ENCODE assay signal across 7 mouse cellular contexts in the genomic region with DNA sequence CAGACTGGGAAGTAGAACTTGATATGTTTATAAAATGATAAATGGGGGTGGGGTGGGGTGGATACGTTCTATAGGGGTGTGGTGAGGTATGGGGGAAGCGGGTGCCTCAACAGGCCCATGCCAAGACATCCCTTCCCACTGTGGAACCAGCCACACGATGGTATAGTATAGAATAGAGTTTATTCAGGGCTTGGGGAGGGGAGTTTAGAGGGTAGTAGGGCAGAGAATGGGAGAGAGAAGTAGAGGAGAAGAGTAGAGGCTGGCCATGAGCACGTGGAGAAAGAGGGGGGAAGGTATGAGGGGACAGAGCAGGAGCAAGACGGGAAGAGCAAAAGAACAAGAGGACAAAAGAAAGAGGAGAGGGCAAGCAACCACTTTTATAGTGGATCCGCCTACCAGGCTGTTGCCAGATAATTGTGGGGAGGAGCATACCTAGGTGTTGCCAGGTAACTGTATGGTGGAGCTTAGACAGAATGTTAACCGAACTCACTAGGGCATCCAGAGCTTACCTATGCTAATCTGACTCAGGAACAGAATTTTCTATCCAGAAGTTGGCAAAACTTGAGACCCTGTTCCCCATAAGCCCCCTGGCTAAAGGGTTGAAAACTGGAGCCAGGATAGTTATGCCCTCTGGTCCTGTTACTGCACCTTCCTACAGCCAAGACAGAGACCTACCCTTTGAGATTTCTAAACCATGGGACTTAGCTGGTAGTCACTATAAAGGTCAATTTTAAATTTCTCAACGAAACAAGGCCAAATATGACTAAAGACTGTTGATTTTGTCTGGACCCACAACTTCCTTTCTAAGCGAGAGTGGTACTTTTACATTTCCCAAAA. TPM values are rescaled to one million over a fixed set of nuclear protein-coding genes. Genes with fewer than 3 reads are reported as not detected.
DNase-seq lines count a peak whose midpoint lies in the region; ATAC-seq and TF ChIP-seq lines count a peak whose summit lies in the region.

No protein-coding gene starts in this region.

- no peak overlapping the region for H3K27ac ChIP-seq in liver, adult 2 months (replicated peaks; ENCODE audit: insufficient read depth, low read depth, low read length)
- no peak overlapping the region for H3K27ac ChIP-seq in forebrain, embryonic 11.5 days (ENCODE audit: low read depth, low read length)
- no peak overlapping the region for H3K27ac ChIP-seq in limb, embryonic 11.5 days (replicated peaks; ENCODE audit: low read depth, low read length)
- no peak overlapping the region for H3K27ac ChIP-seq in stomach, embryonic 14.5 days (ENCODE audit: low read length)

- H3K79me2 ChIP-seq in liver, adult 2 months (ENCODE audit: control insufficient read depth, insufficient read depth, low read length): no peaks in the 10 kb centered on the region; the same call in 1 of the 2 replicates

- no peak for TF ChIP-seq POLR2A in liver, adult 2 months (IDR thresholded peaks at IDR 0.05; ENCODE audit: extremely low read depth, insufficient read depth, low read length)

- peak overlapping the region; percentile 51 for H3K4me2 ChIP-seq in forebrain, embryonic 11.5 days (ENCODE audit: low read depth, low read length, severe bottlenecking)
- H3K4me2 ChIP-seq in limb, embryonic 11.5 days (ENCODE audit: low read depth, severe bottlenecking): peak overlapping the region; percentile 64
- H3K4me2 ChIP-seq in stomach, embryonic 14.5 days (replicated peaks; ENCODE audit: low read depth, low read length): peak overlapping the region; percentile 62

- no peak for DNase-seq in liver, adult 2 months (ENCODE audit: extremely low read depth, low read depth, low spot score)
- DNase-seq in liver: no peak
- DNase-seq in forebrain, embryonic 11.5 days (ENCODE audit: low spot score): no peak
- no peak for DNase-seq in limb, embryonic 11.5 days (ENCODE audit: low spot score)
- no peak for DNase-seq in spleen, adult 12 weeks (ENCODE audit: low spot score)
- no peak for DNase-seq in right cerebral cortex, postnatal 25 days

- peaks cover 5% of the 10 kb centered on the region; the same call in 1 of the 2 replicates for H3K4me1 ChIP-seq in liver, adult 2 months (ENCODE audit: control insufficient read depth, insufficient read depth, low read length)
- H3K4me1 ChIP-seq in forebrain, embryonic 11.5 days (replicated peaks; ENCODE audit: control insufficient read depth, insufficient read depth, low read length): no peaks in the 10 kb centered on the region
- H3K4me1 ChIP-seq in limb, embryonic 11.5 days (ENCODE audit: control insufficient read depth, insufficient read depth, low read length): no peaks in the 10 kb centered on the region
- no peaks in the 10 kb centered on the region for H3K4me1 ChIP-seq in stomach, embryonic 14.5 days (ENCODE audit: control insufficient read depth, insufficient read depth, low read length)

- no peaks in the 10 kb centered on the region for H3K36me3 ChIP-seq in liver, adult 2 months (ENCODE audit: control insufficient read depth, insufficient read depth, low read length)
- H3K36me3 ChIP-seq in forebrain, embryonic 11.5 days (ENCODE audit: control insufficient read depth, insufficient read depth, low read length): no peaks in the 10 kb centered on the region
- no peaks in the 10 kb centered on the region for H3K36me3 ChIP-seq in limb, embryonic 11.5 days (ENCODE audit: control insufficient read depth, insufficient read depth, low read length)
- no peaks in the 10 kb centered on the region for H3K36me3 ChIP-seq in stomach, embryonic 14.5 days (ENCODE audit: control insufficient read depth, insufficient read depth, low read length)

- H3K4me3 ChIP-seq in liver, adult 2 months (ENCODE audit: insufficient read depth, low read depth, low read length): peak overlapping the region; percentile 68; the same call in 1 of the 2 replicates
- peak overlapping the region; percentile 36; the same call in 1 of the 2 replicates for H3K4me3 ChIP-seq in forebrain, embryonic 11.5 days (ENCODE audit: low read depth, low read length)
- no peak overlapping the region for H3K4me3 ChIP-seq in limb, embryonic 11.5 days (ENCODE audit: low read depth, low read length)
- peak overlapping the region; percentile 51 for H3K4me3 ChIP-seq in stomach, embryonic 14.5 days (ENCODE audit: low read depth, low read length)

- no peak for TF ChIP-seq CTCF in liver, adult 2 months (IDR thresholded peaks at IDR 0.05; ENCODE audit: low read depth, low read length)

- peak; percentile 74 for ATAC-seq in forebrain, embryonic 11.5 days (replicated peaks; ENCODE audit: low FRiP score)
- peak; percentile 44; the same call in 1 of the 2 replicates for ATAC-seq in limb, embryonic 11.5 days (ENCODE audit: insufficient number of reproducible peaks, low FRiP score, low TSS enrichment, low read depth)
- peak; percentile 35; the same call in 1 of the 2 replicates for ATAC-seq in stomach, embryonic 14.5 days (ENCODE audit: insufficient number of reproducible peaks, insufficient read depth, low FRiP score, low read depth)

- no peak overlapping the region for H3K9ac ChIP-seq in liver, adult 2 months (ENCODE audit: low read depth, low read length)
- H3K9ac ChIP-seq in forebrain, embryonic 11.5 days (ENCODE audit: low read length): no peak overlapping the region
- no peak overlapping the region for H3K9ac ChIP-seq in limb, embryonic 11.5 days (ENCODE audit: low read length)
- no peak overlapping the region for H3K9ac ChIP-seq in stomach, embryonic 14.5 days (replicated peaks; ENCODE audit: low read depth, low read length)

- WGBS in liver, adult 2 months: 70% methylated on average over 9 of the region's 9 CpGs
- 65% methylated on average over 9 of the region's 9 CpGs for WGBS in forebrain, embryonic 11.5 days
- 64% methylated on average over 9 of the region's 9 CpGs for WGBS in limb, embryonic 11.5 days
- WGBS in stomach, embryonic 14.5 days: 63% methylated on average over 9 of the region's 9 CpGs

- H3K27me3 ChIP-seq in liver, adult 2 months (ENCODE audit: control insufficient read depth, insufficient read depth, low read length): no peaks in the 10 kb centered on the region
- H3K27me3 ChIP-seq in forebrain, embryonic 11.5 days (ENCODE audit: control insufficient read depth, insufficient read depth, low read length): no peaks in the 10 kb centered on the region
- H3K27me3 ChIP-seq in limb, embryonic 11.5 days (ENCODE audit: control insufficient read depth, insufficient read depth, low read length): no peaks in the 10 kb centered on the region
- no peaks in the 10 kb centered on the region for H3K27me3 ChIP-seq in stomach, embryonic 14.5 days (ENCODE audit: control insufficient read depth, insufficient read depth, low read length)

- H3K9me3 ChIP-seq in forebrain, embryonic 11.5 days (ENCODE audit: control insufficient read depth, low read length): no peaks in the 10 kb centered on the region
- no peaks in the 10 kb centered on the region for H3K9me3 ChIP-seq in limb, embryonic 11.5 days (ENCODE audit: control insufficient read depth, low read length)
- no peaks in the 10 kb centered on the region for H3K9me3 ChIP-seq in stomach, embryonic 14.5 days (ENCODE audit: control insufficient read depth, low read depth, low read length)

RNA-seq across cellular contexts. Expression of a gene that starts 0.6 kb away (rescaled TPM):
- total RNA-seq in liver, adult 2 months (2014; rRNA removed): 2.4 and 2.7 TPM in 2 replicates
- 0.38 and 0.61 TPM in 2 replicates for polyA plus RNA-seq in liver, adult 2 months (2012; rRNA removed)
- polyA plus RNA-seq in forebrain, embryonic 11.5 days (2014; fragmentation: Nextera tagmentation; extraction: Ambion mirVana): 2.6 and 3.0 TPM in 2 replicates
- polyA plus RNA-seq in limb, embryonic 11.5 days (2014; fragmentation: Nextera tagmentation; extraction: Ambion mirVana): 3.1 and 3.8 TPM in 2 replicates
- polyA plus RNA-seq in stomach, embryonic 14.5 days (2014; fragmentation: Nextera tagmentation; extraction: Ambion mirVana): 4.5 and 4.7 TPM in 2 replicates

RNA-seq across cellular contexts. Expression of a gene that starts 16.2 kb away (rescaled TPM):
- total RNA-seq in liver, adult 2 months (2014; rRNA removed): 2.9 and 3.6 TPM in 2 replicates
- 1.3 TPM in 2 replicates for polyA plus RNA-seq in liver, adult 2 months (2012; rRNA removed)
- 7.4 and 9.0 TPM in 2 replicates for polyA plus RNA-seq in forebrain, embryonic 11.5 days (2014; fragmentation: Nextera tagmentation; extraction: Ambion mirVana)
- 10.4 and 10.6 TPM in 2 replicates for polyA plus RNA-seq in limb, embryonic 11.5 days (2014; fragmentation: Nextera tagmentation; extraction: Ambion mirVana)
- polyA plus RNA-seq in stomach, embryonic 14.5 days (2014; fragmentation: Nextera tagmentation; extraction: Ambion mirVana): 8.3 and 9.7 TPM in 2 replicates

RNA-seq across cellular contexts. Expression of a gene that starts 16.6 kb away (rescaled TPM):
- 3.1 and 3.6 TPM in 2 replicates for total RNA-seq in liver, adult 2 months (2014; rRNA removed)
- polyA plus RNA-seq in liver, adult 2 months (2012; rRNA removed): 0.98 and 1.3 TPM in 2 replicates
- 5.0 and 5.7 TPM in 2 replicates for polyA plus RNA-seq in forebrain, embryonic 11.5 days (2014; fragmentation: Nextera tagmentation; extraction: Ambion mirVana)
- polyA plus RNA-seq in limb, embryonic 11.5 days (2014; fragmentation: Nextera tagmentation; extraction: Ambion mirVana): 4.9 and 5.8 TPM in 2 replicates
- polyA plus RNA-seq in stomach, embryonic 14.5 days (2014; fragmentation: Nextera tagmentation; extraction: Ambion mirVana): 6.3 and 6.4 TPM in 2 replicates

RNA-seq across cellular contexts. Expression of a gene that starts 42.8 kb away (rescaled TPM):
- total RNA-seq in liver, adult 2 months (2014; rRNA removed): 2.5 and 2.7 TPM in 2 replicates
- 0.69 and 0.87 TPM in 2 replicates for polyA plus RNA-seq in liver, adult 2 months (2012; rRNA removed)
- polyA plus RNA-seq in forebrain, embryonic 11.5 days (2014; fragmentation: Nextera tagmentation; extraction: Ambion mirVana): 9.6 and 12.3 TPM in 2 replicates
- 12.8 and 14.2 TPM in 2 replicates for polyA plus RNA-seq in limb, embryonic 11.5 days (2014; fragmentation: Nextera tagmentation; extraction: Ambion mirVana)
- polyA plus RNA-seq in stomach, embryonic 14.5 days (2014; fragmentation: Nextera tagmentation; extraction: Ambion mirVana): 13.5 and 14.9 TPM in 2 replicates

RNA-seq across cellular contexts. Expression of a gene that starts 47.0 kb away (rescaled TPM):
- total RNA-seq in liver, adult 2 months (2014; rRNA removed): 0.94 and 1.8 TPM in 2 replicates
- 0.48 and 0.50 TPM in 2 replicates for polyA plus RNA-seq in liver, adult 2 months (2012; rRNA removed)
- polyA plus RNA-seq in forebrain, embryonic 11.5 days (2014; fragmentation: Nextera tagmentation; extraction: Ambion mirVana): 43.4 and 48.7 TPM in 2 replicates
- 50.1 and 51.2 TPM in 2 replicates for polyA plus RNA-seq in limb, embryonic 11.5 days (2014; fragmentation: Nextera tagmentation; extraction: Ambion mirVana)
- polyA plus RNA-seq in stomach, embryonic 14.5 days (2014; fragmentation: Nextera tagmentation; extraction: Ambion mirVana): 35.3 and 42.7 TPM in 2 replicates
